Mouse (Mus musculus) gastrocnemius, postnatal 10 days (tissue): ENCODE measurements around the gene Haus3. TPM values are rescaled to one million over a fixed set of nuclear protein-coding genes. Genes with fewer than 3 reads are reported as not detected.

Experiments used
- DNase-seq: peaks from one replicate; pipeline ENCODE4 v3.0.0; 2021; ENCODE audit warnings: mixed read lengths
- total RNA-seq, 2 experiments: library from RNA; stranded (reverse); gene quantifications; 2 replicates each; pipeline ENCODE4 v1.2.3; 2021

The Haus3 gene
- total RNA-seq, 2 experiments from 2014 or later: 5.0 to 5.8 TPM

DNA sequence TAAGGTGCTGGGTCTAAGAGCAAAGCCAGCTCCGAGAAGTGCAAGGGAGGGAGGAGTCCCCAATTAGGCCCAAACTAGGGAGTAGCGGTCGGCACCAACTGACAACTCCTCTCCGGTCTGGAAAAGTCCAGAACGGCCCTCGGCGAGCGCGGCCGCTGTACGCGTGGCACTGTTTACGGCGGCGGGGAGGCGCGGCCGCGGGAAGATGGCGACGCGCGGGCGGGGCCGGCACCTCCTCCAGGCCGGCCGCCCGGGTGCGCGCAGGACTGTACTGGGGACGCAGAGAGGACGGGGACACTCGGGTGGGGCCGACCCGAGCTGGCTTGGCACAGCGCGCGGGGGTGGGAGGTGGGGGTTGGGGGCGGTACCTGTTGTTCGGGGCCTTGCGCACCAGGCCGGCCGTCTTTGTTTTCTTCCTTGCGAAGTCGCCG, 17.6 kb upstream of the Haus3 start:
- peak; percentile 69 for DNase-seq

DNA sequence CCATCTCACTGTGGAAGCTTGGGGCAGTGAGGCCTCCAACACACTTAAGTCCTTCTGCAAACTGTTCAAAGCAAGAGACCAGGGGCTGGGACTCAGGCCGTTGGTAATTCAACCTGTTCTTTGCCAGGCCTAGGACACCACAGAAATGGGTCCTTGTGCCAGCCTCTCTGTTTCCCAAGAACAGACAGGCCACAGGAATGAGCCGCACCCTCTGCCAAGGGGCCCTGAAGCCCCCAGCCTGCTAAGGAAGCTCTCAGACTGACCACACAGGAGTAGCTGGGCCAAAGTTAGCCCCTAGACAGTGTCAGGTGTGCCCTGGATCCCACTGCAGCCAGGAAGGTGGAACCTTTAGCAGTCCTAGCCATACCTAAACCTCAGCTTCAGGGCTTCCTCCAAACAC, 17.1 kb upstream of the Haus3 start:
- DNase-seq: peak; percentile 13

DNA sequence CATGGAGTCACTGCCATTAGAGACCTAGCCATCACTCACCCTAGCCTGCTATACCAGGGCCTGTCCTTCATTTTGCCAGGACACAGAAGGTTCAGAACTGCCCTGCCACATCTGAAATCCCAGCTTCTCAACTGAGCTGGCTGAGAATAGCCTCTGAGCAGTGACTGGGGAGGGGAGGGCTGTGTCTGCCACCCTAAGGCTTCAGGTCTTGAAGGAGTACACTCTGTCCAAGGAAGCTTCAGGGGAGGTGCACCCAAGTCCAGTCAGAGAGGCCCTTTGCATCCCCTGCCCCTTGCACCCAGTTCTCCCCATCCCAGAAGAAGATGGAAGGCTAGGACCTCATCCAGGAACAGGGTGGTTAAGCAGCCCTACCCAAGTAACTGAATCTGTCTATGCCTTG, 16.5 kb upstream of the Haus3 start:
- DNase-seq: peak; percentile 3

DNA sequence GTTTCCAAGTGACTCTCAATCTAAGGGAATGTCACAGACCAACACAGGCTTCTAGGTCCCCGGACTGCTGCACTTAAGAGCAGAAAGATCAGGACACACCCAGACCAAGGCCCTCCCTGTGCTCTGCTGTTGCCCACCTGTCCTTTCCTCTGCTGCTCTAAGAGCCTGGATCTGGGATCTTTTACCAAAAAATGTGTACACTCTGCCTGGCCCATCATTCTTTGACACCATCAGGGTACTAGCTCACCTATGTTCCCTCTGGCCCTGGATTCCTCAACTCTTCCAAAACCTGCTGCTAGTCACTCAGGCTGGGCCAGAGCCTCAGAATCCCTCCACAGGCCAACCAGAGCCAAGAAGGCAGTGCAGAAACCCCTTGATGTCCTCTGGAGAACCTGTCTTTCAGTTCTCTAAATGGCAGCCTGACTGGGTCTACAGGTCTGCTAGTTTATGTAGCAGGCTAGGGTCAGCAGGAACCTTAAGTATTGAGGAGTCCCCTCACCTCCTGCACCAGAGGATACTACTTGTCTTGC, 15.8 kb upstream of the Haus3 start:
- DNase-seq: peak; percentile 2

DNA sequence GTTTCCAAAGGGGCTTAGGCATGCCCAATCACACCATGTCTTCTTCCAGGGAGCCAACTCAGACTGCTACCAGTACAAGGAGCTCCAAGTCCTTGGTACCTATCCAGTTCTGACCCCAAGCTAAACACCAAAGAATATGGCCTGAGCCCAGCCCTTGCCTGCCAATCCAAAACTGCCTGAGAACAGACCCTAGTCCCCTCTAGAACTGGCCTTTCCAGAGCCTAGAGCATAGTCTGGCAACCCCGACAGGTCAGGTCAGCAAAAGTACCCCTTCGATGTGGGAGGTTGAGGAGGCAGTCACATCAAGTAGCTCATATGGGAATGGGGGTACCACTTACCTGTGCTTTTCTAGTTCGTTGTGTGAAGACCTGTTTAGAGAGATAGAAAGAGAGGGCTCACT, 14.6 kb upstream of the Haus3 start:
- peak; percentile 5 for DNase-seq

DNA sequence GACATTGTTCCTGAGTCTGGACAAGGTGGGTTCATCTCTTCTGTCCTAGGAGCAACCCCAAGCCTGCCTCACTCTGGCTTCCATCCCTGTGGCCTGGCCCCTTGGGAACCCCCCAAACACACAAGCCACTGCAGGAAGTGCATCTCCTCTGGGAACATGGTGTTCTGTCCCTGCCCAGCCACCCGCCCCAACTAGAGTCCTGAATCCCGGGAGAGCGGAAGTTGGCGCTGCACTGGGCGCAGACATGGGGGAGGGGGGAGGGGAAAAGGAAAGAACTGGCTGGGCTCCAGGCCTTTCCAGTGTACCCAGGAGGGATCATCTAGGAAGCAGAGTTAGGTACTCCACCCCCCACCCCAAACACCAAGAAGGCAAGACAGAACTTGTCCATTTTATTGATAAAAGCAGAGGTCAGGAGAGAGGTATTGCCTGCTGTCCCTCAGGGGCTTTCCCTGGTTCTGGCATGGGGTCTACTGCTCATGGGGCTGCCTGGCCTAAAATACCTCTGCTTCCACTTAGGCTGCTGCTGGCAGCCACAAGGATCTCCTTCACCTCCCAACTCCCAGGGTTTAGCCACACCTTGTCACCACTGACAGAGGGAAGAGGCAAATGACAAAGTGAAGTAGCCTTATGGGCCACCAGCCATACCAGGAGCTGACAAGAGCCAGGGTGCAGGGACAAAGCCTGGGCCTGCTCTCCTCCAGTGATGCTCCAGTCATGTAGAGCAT, 14.0 kb upstream of the Haus3 start:
- peak; percentile 1 for DNase-seq

DNA sequence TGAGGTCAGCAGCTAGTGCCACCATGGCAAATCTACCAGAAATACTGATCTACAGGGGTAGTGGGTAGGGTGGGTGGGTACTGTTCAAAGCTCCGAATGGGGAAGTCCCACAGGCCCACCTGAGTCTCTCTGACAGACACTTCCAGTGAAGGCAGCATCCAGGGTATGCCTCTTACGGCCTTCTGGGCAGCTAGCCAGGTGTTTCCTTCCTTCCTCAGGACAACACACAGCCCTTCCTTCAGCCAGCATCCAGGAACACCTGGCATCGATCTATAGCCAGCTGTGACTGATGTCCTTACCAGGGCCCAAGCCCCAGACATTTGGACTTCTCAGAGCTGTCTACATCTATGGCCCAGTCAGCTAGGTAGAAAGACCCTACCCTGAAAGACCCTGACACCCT, 13.2 kb upstream of the Haus3 start:
- no peak for DNase-seq

DNA sequence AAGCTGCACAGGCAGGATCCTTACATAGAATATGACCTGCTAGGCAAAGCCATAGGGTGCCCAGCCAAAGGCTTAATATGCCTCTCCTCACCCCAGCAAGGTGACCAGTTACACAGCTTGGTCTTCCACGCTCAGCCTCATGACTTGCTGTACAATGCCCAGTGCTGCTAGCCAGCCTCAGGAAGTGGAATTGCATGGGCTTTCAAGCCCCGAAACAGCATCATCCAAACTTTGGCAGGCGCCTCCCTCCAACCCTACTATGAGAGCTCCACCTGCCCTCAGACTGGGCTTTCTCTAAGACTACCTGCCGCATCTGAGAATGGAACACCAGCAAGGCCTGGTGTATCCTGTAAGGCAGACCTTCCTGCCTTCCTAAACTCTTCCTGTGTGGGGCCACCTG, 8.5 kb upstream of the Haus3 start:
- no peak for DNase-seq

DNA sequence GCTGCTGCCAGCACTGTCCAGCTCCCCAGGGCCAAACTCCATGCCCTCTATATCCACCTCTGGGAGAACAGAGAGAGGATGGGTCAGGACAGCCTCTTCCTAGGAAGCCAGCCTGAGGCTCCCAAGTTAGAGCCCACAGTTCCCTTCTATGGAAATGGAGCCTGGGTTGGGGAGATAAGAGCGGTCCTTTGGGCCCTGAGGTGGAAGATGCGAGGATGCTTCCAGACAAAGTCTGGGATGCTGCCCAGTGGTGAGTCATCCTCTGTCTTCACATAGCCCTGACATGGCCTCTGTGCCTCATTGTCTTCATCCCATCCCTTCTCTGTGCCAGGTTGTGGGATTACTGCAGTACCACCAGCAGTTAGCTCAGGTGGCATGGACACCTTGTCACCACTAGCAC, 7.8 kb upstream of the Haus3 start:
- no peak for DNase-seq

DNA sequence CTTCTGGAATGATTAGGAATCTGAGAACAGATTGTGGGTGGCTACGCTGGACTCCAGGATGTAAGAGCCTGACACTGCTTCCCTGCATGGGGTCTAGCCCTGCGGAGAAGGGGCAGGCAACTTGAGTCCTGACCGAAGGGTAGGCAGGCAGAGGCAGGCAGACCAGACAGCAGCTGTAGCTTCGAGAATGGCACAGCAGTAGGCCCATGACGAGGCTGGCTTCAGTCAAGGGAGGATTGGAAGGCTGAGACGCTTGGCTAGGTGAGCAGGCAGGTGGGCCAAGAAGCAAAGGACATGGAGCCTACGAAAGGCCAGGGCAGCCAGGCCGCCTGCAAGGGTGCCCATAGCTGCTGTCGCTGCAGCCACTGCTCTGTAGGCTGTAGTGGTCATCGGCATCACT, 7.4 kb upstream of the Haus3 start:
- DNase-seq: no peak

DNA sequence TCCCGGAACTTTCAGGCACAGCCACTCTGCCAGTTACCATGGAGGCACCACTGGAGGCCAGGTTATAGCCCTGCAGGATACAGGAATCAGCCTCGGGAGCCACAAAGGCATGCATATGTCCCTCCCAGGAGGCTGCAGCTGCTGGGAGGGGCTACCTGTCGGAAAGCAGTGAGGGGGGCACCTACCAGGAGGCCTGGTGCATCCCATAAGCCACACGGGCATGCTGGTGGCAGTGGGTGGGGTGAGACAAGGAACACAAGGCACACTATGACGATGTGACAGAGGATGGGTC, 6.0 kb upstream of the Haus3 start:
- DNase-seq: no peak

DNA sequence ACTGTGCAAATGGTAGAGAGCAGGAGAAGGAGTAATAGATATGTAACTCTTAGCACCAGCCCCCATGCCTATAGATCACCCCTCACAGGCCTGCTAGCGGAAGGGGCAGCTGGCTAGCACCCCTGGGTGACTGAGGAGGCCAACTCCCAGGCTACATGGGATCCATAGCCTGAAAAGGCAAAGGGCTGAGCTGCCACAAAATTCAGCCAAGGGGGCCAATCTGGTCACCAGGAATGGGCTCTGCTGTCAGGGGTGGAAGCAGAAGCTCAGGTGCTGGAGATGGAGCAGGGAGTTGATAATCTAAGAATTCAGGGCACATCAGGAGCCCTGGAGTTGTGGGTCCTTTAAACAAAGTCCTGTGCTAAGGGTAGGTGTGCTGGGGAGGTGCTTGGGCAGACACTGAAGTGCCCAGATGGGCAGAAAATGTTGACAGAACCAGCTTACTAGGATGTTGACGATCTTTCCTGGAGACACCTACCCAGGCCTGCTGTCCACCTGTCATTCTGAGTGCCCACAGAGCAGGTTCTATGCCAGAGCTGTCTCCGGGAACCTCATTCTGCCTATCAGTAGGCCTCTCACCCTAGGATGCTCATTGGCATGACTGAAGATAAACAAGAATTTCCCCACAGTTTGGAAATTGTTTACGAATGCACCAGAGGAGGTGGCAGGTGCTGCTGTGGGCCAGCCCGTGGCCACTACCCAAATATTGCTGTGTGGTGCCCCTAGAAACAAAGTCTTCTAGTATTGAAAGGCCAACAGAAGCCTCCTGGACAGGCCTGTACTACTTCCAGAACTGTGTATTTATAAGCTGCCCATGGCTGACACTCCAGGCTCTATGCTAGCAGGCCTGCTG, 5.4 kb upstream of the Haus3 start:
- DNase-seq: no peak

DNA sequence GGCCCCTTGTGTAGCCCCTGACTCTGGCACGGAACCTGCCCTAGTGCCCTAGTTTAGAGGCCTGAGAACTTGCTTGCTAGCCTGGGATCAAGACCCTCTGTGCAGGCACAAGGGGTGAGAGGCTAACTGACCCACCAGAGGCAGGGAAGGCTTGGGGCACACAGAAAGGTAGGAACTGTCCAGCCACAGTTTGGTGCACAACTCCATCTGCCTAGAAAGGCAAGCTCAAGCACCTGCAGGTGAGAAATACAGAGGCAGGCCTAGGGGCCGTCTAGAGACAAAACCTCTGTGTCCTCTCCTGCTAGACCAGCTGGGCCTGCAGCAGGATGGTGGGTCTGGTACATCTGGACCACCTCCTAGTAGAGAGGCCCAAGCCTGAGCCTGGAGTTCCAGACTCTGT, 4.7 kb upstream of the Haus3 start:
- no peak for DNase-seq

DNA sequence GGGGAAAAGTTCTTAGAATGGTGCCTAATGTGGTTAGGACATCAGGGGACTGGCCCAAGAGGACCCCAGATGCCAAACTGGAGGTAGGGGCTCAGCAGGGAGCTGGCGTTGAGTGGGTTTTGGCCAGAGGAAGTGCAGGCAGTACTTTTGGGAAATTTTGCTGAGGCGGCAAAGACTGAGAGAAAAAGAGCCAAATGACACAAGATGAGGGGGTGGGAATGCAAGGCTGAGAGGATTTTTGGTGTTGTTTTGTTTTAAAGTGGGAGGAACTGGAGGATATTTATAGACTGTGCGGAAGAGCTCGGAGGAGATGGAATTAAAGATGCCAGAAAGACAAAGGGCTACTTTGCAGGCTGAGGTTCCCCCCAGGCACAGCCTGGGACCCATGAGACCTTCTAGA, 1.4 kb upstream of the Haus3 start:
- DNase-seq: no peak

DNA sequence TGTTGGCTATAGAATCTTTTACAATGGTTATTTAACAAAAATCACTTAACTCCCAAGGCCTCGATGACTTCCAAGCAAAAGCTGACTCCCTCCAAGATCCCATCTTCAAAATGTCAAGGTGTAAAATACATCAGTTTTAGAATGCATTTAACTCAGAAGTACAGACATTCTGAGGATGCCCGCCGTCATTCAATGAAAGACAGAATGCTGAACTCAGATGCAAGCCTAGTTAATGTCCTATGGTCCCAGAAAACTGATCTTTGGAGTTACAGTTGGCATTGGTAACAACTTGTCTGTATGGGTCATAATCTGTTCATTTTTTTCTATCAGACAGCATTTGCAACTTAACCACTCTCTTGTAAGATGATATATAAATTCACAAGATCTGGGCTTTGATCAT, 627 bp upstream of the Haus3 start:
- no peak for DNase-seq

DNA sequence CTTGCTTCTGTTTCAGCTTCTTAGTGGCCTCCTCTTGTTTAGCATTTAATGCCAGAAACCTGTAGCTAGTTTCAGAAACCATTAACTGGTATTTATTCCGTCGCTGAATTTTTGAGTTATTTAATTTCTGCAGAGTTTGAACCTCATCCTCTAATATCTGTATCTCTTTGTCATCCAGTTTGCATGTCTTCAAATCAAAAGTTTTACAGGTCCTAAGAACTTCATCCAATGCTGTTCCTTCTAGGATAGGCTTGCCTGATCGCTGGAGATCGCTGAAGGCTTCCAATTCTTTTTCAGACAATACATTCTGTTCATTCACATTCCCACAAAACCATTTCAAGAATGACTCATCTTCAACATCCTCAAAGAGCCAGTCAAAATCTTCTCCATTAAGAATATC, 1.5 kb downstream of the Haus3 start:
- DNase-seq: no peak

DNA sequence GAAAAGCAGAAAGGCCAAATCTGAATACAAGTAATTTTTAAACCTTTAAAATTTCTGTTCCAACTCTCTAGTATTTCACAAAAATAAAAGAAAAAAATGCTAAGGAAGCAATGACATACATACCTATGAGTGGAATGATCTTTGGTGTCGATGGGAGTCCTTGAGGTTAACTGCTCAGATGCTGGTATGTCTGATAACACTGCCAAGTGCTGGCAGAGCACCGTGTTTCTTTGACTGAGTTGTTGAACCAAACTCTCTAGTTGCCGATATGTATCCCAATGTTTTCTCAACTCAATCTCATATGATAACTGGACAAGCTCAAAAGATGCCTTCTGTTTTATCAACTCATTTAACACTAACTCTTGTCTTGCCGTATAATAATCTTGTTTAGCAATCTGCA, 3.5 kb downstream of the Haus3 start:
- no peak for DNase-seq

DNA sequence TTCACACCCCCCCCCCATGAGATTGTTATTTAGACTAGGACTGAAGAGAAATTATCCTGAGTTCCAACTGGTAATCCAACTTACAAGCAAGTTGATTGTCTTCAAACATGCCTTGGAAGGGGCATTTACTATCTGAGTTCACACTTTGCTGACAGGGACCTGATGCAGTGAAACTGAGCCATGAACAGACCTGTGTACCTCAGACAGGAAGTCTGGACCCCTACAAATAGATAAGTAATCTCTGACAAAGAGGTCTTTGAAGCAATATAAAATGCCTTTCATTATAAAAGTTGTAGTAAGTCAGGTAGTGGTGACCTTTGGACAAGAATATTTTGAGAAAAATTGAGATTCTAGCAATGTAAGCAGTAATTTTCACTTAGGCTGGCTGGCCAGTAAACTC, 20.9 kb downstream of the Haus3 start:
- no peak for DNase-seq

DNA sequence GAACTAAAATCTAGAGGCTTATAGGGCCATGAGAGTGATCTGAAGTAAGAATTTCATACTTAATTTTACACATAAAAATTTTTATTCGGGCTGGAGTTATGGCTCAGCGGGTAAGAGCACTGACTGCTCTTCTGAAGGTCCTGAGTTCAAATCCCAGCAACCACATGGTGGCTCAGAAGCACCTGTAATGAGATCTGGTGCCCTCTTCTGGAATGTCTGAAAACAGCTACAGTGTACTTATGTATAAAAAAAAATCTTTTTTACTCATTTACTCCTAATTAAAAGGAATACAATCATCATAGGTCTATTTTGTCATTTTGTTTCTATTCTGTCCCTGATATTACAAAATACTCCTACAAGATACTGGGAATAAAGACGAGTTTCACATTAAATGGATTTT, 21.8 kb downstream of the Haus3 start:
- no peak for DNase-seq

DNA sequence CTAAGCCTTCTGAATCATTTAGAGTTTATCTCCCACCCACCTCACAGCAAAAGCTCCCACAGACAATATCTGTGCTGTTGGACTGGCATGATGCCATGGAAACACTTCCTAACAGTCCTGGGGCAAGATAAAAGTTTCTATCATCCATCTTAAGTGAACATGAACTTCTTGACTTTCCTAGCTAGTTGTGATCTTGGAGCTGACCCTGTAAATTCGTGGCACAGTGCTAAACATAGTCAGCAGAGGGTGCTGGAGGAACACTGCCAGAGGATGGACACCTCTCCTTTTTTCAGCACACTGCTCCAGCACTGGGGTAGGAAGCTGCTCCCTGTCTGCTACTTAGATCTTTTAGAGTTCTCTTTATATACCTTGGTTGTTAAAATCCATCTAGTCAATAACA, 29.6 kb downstream of the Haus3 start:
- DNase-seq: peak; percentile 23

DNA sequence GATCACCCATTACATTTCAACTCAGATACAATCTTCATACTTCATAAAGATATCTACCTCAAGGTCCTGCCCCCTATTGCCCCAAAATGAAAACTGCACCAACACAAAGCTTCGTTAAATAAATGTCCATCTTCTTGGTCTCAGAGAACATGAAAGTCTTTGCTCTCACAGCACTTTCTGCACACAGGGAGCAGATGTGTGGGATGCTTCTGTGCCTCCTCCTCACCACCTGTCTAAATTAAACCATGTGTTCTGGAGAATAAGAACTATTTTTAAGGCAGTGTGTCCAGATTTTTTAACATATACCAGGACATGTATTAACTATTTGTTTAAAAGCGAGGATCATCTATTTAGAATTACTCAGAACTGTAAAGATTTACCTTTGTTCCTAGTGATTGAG, 36.6 kb downstream of the Haus3 start:
- no peak for DNase-seq

DNA sequence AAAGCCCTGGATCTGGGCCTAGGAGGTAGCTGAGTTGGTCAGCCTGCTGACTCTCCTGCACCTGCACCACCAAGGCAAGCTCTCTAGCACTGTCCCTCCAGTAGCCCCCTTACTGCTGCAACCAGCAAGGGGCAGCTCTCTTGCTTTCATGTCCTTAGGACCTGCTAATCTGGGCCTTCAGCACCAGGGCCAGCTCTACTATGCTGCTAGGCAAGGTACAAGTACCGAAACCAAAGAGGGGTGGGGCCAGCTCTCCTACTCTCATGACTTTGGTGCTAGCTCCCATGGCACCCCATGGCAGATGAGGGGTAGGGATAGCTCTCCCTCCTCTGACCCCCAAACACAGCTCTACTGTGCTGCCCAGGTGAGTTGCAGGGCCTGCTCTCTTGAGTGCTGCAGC, 45.2 kb downstream of the Haus3 start:
- no peak for DNase-seq

DNA sequence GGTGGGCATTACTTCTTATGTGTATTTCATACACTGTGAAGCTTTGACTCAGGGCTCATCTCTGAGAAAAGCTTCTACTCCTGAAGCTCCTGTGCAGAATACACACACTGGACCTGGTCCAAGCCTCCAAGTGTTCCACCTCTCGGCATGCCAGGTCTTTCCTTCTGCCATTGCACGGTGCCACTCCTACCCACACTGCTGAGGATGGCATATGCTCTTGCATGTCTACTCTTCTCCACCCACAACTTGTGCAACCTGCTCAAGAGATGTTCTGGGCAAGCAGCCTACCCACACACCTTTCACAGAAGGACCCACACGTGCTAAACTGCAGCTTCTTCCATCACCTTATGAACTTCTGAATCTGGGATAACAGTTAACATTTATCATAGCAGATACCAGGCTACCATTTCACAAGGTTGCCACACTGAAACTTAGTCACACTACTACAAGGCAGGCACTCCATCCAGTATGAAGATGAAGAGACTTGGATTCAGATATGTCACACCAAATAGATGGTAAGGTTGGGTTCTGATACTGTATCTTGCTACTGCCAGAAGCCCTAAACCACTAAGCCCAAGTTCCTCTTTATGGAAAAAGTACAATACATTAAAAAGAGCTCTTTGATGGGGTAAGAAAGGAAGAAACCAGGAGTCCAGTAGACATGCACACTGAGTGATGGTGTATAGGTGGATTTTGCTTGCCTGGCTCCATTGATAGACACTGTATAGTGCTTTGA, 50.0 kb downstream of the Haus3 start:
- no peak for DNase-seq
